Mouse (Mus musculus) testis, adult 2 months (tissue): ENCODE results near the gene Ripor2. TPM values are rescaled to one million over a fixed set of nuclear protein-coding genes. Genes with fewer than 3 reads are reported as not detected.
A peak's percentile ranks its signal among the peaks of the same experiment; 100 is the strongest.

Experiments
- H3K27ac ChIP-seq: fragments of 200-500 bp; 2 replicates; pipeline ENCODE4 v1.5.1; 2012; ENCODE audit warnings: low read depth, low read length; ENCODE audit not compliant: control insufficient read depth, insufficient read depth
- H3K27me3 ChIP-seq: fragments of 200-500 bp; 2 replicates; pipeline ENCODE4 v1.6.1; 2012; ENCODE audit warnings: mild to moderate bottlenecking, low read length, moderate library complexity; ENCODE audit not compliant: control insufficient read depth, insufficient read depth
- H3K36me3 ChIP-seq: fragments of 200-500 bp; 2 replicates; pipeline ENCODE4 v1.6.1; 2012; ENCODE audit warnings: mild to moderate bottlenecking, low read length; ENCODE audit not compliant: control insufficient read depth, insufficient read depth
- H3K4me1 ChIP-seq: fragments of 200-500 bp; 2 replicates; pipeline ENCODE4 v1.6.1; 2012; ENCODE audit warnings: low read length; ENCODE audit not compliant: control insufficient read depth, insufficient read depth
- H3K4me3 ChIP-seq: fragments of 200-500 bp; 2 replicates; pipeline ENCODE4 v1.5.1; 2012; ENCODE audit warnings: low read depth, mild to moderate bottlenecking, low read length, moderate library complexity, mixed read lengths; ENCODE audit not compliant: control insufficient read depth
- CTCF ChIP-seq: fragments of 200-500 bp; IDR thresholded peaks from 2 replicates; pipeline ENCODE4 v1.5.1; 2012; ENCODE audit warnings: low read depth, mild to moderate bottlenecking, inconsistent platforms, low read length, moderate library complexity; ENCODE audit not compliant: control insufficient read depth, insufficient read depth, insufficient replicate concordance
- POLR2A ChIP-seq: fragments of 200-500 bp; IDR thresholded peaks from 2 replicates; pipeline ENCODE4 v1.6.1; 2012; ENCODE audit warnings: low read depth, mild to moderate bottlenecking, inconsistent platforms, low read length, moderate library complexity; ENCODE audit not compliant: control insufficient read depth
- polyA plus RNA-seq: library from polyadenylated mRNA; depleted of rRNA; stranded (reverse); fragments of >200 nt; gene quantifications from 2 replicates; pipeline ENCODE4 v1.2.3, GENCODE M21; 2012

Ripor2 gene
- polyA plus RNA-seq, 1 experiment, result 2.1 TPM

DNA sequence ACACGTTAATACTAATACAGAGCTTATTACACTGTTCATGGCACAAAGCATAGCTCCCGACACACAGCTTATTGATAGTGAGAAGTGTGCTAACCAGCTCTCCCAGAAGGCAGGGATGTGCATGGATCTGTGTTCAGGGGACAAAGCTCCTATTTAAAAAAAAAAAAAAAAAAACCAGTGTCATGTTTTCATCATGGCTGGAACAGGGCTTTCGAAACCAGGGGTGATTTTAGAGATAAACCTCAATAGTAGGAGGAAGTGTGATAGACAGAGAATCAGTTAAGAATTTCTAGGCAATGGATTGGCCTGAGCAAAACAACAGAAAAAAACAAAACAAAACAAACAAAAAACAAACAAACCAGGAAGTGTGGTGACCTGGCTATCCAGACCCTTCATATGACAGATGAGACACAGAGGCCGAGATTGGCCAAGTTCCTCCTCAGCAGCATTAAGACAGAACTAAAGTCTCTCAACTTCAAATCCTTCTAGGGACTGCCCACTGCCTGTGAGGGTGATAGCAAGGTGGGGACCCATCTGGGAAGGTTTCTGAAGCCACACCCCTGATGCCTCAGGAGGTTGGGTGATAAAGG is 51.1 kb downstream of the Ripor2 start:
- no peak for TF ChIP-seq POLR2A
- TF ChIP-seq CTCF, result no peak
- no peak overlapping the region for H3K27ac ChIP-seq
- H3K27me3 ChIP-seq, result no peaks in the 10 kb centered on the region
- no peaks in the 10 kb centered on the region for H3K36me3 ChIP-seq
- peaks cover under 1% of the 10 kb centered on the region; the same call in 1 of the 2 replicates for H3K4me1 ChIP-seq
- no peak overlapping the region for H3K4me3 ChIP-seq

DNA sequence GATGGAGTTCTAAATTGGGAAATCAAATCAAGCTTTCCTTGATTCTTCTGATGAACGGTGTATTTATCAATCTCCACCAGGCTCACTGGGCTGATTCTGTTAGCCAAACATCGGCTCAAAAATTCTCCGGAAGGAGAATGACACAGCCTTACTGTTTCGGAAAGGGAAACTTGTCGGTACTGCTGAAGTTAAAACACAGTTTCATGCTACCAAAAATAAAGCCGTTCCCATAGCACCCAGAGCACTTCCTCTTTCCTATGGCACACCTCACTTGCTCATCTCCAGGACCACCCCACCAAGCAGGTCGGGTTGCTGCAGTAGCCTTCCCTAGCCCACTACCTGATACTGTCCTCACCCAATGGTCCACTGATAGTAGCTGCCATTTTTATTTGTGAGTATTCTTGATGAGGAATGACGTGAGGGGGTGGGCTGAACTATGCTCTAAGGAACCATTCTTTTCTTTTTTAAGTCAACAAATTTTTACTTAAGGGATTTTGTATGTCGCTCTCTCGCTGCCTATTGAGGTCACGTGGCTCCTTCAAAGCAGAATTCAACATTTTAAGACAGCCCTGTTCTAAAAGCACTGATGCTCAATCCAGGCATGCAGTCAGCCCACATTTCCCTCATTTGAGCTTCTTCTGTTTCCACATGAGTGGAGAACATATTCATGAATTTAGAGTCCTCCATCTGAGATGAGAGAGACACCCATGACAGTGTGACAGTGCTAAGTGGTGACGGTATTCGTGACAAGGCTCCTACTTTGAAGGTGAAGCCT is 52.5 kb downstream of the Ripor2 start:
- no peak overlapping the region for H3K27ac ChIP-seq
- no peak overlapping the region for H3K4me3 ChIP-seq
- TF ChIP-seq CTCF, result no peak
- TF ChIP-seq POLR2A, result no peak
- no peaks in the 10 kb centered on the region for H3K36me3 ChIP-seq
- no peaks in the 10 kb centered on the region for H3K27me3 ChIP-seq
- peaks cover 11% of the 10 kb centered on the region for H3K4me1 ChIP-seq

DNA sequence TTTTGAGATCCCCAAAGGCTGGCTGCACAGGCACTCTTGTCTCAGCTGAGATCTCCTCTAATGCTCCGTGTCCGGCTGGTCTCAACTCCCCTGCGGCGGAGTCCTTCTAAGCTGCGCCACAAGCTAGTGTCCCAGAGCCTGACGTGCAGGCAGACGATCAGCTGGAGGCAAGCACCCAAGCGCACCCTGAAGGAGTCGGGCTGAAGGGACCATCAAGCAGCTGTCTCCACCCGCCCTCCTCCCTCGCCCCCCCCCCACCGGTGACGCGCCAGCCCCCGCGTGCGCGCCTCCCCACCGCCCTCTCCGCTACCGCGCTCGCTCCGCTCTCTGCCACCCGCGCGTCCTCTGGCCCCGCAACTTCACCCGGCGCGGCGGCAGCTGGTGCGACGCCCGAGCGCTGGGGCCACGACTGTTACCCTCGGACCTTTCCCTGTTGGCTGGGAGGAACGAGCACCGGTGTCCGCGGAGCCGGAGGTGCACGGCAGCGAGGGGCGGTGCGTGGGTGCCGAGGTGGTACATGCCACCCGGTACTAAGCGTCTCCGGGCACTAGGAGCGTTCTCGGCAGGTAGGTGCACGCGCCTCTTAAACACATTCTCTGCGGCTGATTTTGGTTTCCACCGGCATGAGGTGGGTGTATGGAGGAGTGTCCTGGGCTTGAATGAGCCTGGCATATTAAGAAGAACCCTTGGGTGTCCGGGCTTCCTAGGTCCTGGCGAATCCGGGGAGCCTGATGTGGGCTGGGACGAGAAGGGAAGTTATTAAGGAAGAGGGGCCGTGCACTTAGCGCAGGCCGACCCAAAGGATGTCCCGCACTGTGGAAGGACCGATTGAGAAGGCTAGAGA is 56.6 kb downstream of the Ripor2 start:
- Histone ChIP-seq H3K4me1 (peaks cover 12% of the 10 kb centered on the region), H3K36me3 (no peaks in the 10 kb centered on the region), H3K27me3 (no peaks in the 10 kb centered on the region), H3K4me3 (peak overlapping the region; percentile 84), H3K27ac (no peak overlapping the region)
- TF ChIP-seq CTCF (no peak), POLR2A (no peak)

DNA sequence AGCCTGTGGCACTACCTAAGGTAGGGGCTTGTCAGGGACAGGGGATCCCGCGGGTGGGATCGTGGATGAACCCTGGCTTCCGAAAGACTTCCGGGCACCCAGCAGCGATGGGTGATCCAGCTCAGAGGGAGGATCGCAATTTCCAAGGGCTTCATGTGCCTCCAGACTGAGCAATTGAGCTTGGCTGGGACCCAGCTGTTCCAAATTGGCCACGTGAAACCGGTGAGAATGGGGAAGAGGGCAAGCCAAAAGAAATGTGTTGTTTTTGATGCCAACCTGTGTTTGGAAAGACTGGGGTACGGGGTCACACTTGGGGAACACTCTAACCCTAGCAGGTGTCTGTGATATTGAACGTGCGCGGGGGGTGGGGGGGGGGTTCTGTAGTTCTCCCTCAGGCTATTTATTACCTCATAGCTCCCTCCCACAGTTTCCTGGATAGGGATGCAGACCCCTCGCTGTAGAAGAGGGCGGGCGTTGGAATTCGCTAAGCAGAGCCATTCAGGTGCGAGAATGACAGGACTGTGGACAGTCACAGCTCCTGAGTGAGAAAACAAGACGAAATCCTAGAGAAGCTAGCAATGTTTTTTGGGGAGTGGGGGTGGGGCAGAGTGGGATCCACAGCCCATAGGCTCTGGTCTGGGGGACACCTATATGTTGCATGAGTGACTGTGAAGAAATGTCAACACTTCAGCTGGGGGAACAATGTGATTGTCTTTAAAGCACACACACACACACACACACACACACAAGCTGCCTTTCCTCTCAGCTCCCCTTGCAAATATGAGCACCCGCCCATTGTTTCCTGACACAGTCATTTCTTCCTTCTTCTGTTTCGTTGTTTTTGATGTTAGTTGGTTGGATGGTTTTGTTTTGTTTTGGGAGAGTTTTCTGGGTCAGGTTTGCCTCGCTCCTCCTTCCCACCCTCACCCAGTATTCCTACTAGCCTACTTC is 57.5 kb downstream of the Ripor2 start:
- Histone ChIP-seq H3K4me1 (peaks cover 15% of the 10 kb centered on the region), H3K27me3 (no peaks in the 10 kb centered on the region), H3K4me3 (peak overlapping the region; percentile 84), H3K36me3 (no peaks in the 10 kb centered on the region), H3K27ac (no peak overlapping the region)
- TF ChIP-seq POLR2A, result no peak
- TF ChIP-seq CTCF, result no peak

DNA sequence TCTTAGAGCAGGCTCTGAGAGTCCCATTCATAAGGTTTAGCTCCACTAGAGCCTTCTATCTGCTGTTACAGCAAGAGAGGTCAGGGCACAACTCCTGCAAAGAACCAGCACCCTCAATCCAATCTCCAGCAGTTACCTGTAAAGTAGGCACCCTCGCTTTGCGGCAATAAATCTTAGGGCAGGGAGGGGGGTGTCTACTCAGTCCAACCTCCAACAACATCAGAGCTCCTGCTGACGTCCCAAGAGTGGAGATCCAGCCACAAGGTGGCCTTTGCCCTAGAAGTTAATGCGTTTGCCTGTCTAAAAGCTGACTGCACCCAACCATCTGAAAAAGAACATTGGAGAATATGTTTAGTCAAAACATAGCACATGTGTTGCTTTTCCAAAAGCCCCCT is 58.2 kb downstream of the Ripor2 start:
- TF ChIP-seq CTCF, result no peak
- no peak for TF ChIP-seq POLR2A
- Histone ChIP-seq H3K4me1 (peaks cover 15% of the 10 kb centered on the region), H3K4me3 (no peak overlapping the region), H3K36me3 (no peaks in the 10 kb centered on the region), H3K27ac (no peak overlapping the region), H3K27me3 (no peaks in the 10 kb centered on the region)

DNA sequence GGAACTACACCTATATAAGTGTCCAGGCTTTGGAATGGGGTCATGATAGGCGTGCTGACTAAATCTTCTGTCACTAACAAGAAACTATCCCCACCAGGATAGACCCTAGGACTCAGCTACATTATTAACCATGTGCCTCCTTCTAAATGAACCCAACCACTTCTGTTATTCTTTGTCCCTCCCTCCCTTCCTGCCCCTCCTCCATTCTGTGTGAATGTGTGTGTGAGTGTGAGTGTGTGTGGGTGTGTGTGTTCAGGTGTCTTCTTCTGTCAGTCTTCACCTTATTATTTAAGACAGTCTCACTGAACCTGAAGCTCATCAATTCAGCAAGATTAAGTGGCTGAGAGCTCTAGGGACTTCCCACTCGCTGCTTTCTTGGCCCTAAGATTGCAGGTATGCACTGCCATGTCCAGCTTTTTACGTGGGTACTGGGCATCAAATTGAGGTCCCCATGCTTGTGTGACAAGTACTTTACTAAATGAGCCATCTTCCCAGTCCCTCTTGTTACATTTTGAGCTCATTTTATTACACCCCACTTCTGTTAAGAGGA is 58.9 kb downstream of the Ripor2 start:
- H3K27me3 ChIP-seq, result no peaks in the 10 kb centered on the region
- TF ChIP-seq CTCF, result no peak
- no peak for TF ChIP-seq POLR2A
- H3K4me1 ChIP-seq, result peaks cover 15% of the 10 kb centered on the region
- no peak overlapping the region for H3K4me3 ChIP-seq
- no peak overlapping the region for H3K27ac ChIP-seq
- H3K36me3 ChIP-seq, result no peaks in the 10 kb centered on the region
